Mouse (Mus musculus) testis, adult 2 months (tissue): ENCODE data around the gene Sorl1.

Experiments used
- CTCF ChIP-seq: fragments of 200-500 bp; IDR thresholded peaks from 2 replicates; pipeline ENCODE4 v1.5.1; 2012; ENCODE audit warnings: low read depth, mild to moderate bottlenecking, inconsistent platforms, low read length, moderate library complexity; ENCODE audit not compliant: control insufficient read depth, insufficient read depth, insufficient replicate concordance
- POLR2A ChIP-seq: fragments of 200-500 bp; IDR thresholded peaks from 2 replicates; pipeline ENCODE4 v1.6.1; 2012; ENCODE audit warnings: low read depth, mild to moderate bottlenecking, inconsistent platforms, low read length, moderate library complexity; ENCODE audit not compliant: control insufficient read depth

- no peak for TF ChIP-seq POLR2A
- no peak for TF ChIP-seq CTCF
Measured at GRCm38 (mm10) chr9:42048542-42048941, 75.6 kb downstream of the Sorl1 start.
